Mouse (Mus musculus) CH12F3 (cell line): ENCODE data around the gene Parp3.

Source experiments
- in situ Hi-C: fragments of 300-500 bp; cut with MboI; formaldehyde crosslinking; loops from 2 replicates; pipeline ENCODE4 v1.14.3; 2020; ENCODE audit warnings: low sequenced_read_pairs

The Parp3 gene

DNA sequence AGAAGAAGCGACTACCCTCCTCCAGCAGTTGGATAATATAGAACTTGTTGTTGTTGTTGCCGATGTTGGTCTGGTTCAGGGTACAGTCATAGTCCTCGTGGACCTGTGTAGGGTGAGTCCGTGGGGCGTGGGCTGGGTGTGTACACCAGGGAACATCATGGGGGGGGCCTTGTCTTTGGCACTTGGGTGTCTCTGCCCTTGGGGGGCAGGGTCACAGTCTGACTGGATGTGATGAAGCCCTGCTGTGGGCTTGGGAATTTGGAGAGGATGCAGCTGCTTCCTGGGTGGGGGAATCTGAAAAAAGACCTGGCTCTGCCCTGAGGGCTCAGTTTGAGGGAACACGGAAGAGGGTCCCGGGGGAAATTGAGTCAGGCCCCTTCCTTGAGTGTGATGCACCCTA, 1.7 kb downstream of the Parp3 start:
- in situ Hi-C loops, result no loop called here

DNA sequence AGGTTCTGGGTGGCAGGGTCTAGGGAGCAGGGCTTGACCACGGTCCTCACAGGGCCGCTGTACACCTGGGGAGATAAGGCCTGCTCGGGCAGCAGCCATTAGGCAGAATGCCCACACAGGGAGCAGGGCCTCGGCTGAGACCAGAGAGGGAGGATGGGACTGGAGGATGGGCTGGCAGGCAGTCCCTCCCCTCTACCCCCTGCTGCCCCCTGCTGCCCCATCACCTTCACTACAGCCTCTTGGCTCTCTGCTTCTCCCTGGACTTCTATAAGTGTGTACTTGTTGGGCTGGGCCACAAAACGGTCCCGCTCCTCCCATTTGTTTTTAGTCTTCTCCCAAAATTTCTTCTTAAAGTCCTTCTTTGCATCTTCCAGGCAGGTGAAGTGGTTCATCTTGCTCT, 2.3 kb downstream of the Parp3 start:
- in situ Hi-C loops, result no loop called here

DNA sequence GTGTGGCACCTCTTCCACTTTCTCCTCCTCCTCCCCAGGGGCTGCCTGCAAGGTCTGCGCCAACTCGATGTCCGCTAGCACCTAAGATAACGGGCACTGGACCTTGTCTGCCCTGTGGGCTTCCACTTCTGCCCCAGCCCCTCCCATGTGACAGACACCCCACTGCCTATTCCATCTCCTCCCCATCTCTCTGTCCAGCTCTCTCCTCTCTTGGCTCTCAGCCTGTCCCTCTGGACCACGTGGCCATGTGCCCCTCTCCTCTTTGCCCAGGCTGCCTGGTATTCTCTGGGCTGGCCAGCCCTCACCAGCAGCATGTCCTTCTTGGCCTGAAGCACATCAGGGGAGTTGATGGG, 3.0 kb downstream of the Parp3 start:
- in situ Hi-C loops, result no loop called here

DNA sequence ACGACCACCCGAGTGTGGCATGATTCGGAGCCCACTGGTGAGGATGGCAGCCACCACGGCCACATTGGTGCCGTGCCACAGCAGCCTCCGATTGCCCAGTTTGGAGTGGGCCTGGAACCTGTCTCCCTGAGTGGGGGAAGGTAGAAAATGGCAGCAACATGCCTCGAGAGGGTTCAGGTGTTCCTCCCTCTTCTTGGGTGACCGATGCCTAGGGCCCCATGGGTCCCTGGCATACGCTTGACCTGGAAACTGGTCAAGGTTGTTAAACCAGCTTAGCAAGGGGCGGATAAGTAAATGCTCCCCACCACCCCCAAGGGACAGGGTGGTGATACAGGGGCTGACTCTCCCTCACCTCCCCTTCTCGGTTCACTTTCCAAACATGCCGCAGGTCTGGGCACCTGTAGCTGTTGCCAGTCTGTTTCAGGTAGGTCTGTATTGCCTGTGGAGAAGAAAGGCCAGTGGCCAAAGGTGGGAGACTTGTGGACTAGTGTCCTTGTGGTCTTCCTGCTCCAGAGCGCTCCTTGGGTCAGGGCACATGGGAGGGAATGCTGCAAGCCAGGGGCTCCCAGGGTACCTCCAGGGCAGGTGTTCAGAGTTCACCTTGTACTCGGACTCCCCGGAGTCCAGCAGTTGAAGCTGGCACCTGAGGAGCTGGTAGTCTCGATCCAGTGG, 3.5 kb downstream of the Parp3 start:
- in situ Hi-C loops, result no loop called here

DNA sequence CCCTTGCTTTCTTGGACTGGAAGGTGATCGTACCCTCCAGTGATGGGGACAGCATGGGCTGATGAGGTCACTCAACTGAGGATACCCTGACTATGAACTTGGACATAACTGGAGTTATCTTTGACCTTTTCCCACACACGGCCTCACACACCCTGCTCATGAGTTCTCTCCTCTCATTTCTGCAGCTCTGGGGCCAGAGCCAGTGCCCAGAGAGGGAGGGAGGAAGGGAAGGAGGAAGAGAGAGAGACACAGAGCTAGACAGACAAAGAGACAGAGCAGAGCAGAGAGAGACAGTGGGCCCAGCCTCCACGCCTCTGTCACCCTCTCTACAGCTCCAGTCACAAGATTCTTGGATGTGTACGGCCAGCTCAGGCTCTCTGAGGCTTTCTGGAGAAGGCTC, 4.4 kb downstream of the Parp3 start:
- in situ Hi-C loops, result no loop called here

DNA sequence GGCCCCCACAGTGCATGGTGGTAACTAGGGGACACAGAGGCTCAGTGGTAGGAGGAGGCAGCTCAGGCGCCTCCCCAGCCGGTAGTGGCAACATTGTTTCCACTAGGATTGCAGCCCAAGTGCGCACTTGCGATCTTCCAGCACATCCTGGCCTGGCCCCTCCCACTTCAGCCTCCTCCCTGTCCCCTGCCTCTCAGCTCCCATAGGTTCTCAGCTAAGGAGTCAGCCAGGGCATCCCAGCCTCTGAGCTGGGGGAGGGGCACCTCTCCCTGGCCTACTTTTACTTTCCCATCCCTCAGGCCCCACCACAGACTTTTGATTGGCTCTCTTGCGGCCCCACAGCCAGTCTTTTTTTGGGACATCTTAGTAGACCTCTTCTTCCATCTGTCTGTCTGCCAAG, 4.9 kb downstream of the Parp3 start:
- in situ Hi-C loops, result no loop called here

DNA sequence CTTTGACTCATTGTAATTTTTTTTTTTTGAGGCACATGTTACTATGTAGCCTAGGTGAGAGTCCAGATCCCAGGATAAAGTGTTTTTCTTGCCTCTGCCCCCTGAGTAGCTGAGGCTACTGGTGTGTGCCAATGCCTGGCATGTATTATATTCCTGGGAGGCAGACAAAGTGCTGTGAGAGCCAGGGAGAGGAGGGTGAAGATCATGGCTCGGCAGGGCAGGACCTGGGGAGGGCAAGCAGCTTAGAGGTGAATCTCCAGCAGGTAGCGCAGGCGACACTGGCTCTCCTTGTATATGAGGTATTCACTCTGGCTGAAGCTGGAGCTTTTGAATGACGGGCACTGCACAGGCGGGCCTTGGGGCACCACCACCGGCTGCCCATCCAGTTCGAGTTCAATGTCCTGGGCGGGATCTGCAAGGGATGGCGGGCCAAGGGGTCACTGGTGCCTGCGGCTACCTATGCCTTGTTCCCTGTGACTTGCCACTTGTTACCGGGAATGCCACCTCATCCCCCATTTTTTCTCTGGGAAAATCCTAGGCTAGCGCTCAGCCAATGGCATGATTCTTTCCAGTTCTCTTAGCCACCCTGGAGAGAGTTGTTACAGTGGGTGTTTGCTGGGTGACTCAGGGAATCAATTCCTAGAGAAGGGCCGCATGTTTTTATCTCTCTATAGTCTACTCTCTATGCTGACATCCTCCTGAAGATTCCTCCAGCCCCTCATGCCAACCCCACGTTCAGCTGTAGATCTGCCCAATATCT, 5.6 kb downstream of the Parp3 start:
- in situ Hi-C loops, result no loop called here

DNA sequence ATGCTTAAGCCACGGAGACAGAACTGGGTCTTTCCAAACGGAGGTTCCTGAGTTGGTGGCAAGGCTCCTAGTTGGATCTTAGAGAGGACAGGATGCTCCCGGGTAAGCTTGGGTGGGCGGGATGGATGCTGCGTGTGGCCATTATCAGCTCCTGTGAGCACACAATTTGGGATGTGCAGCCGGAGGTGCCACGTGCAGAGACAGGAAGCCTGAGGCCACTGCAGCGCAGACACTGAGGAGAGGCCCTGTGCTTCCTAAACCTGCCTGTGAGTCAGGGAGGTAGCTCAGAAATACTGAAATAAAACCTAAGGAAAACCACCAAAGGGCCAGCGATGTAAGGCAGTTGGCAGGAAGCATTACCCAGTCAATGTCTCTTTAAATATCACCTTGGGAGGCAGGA, 7.0 kb downstream of the Parp3 start:
- in situ Hi-C loops, result no loop called here

DNA sequence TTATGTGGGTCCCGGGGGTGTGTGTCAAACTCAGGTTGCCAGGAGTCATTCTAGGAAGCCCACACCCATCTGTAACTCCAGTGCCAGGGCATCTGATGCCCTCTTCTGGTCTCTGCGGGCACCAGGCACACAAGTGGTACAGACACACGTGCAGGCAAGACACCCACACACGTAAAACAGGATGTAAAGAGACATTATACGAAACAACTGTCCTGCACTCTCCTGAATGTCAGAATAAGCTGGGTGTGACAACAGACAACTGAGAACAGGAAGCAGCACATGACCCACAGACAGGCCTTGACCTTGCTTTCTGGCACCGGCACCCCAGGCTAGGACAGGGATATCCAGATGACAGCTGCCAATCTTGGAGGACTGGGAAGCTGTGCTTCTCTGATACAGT, 7.4 kb downstream of the Parp3 start:
- in situ Hi-C loops, result no loop called here

DNA sequence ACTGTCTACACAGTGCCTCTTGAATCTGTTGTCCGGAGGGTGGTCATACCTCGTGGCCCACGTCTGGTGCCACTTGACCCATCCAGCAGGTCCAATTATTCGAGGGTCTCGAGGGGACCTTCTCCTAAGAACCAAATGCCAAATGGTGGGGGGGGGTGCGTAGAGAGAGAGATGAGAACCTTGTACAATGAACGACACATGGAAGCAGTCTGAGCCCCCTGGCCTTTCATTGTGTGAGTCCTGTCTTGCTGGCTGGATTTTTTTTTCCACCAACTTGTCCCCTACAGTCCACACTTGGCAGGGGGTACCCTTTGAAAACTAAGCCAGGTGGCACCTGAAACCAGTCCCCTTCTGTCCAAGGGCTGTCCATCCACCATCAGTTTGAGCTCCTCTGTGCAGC, 9.0 kb downstream of the Parp3 start:
- in situ Hi-C loops, result no loop called here

DNA sequence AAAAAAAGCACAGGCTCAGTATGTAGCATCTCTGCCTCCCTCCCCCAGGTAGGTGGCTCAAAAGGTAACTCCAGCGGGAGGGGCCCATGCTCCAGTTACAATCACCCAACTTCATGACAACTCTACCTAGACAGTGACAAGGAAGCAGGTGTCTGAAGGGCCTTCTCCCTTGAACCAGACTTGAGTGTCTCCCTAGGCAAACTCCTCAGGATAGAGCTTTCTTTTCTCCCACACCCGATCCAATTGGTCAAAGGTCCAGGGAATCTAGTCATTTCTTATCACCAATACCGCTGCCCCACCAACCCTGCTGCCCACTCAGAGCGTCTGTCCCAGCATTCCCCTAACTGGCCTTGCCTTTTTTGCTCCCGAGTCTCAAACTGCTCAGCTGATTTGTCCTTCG, 10.0 kb downstream of the Parp3 start:
- in situ Hi-C loops, result no loop called here

DNA sequence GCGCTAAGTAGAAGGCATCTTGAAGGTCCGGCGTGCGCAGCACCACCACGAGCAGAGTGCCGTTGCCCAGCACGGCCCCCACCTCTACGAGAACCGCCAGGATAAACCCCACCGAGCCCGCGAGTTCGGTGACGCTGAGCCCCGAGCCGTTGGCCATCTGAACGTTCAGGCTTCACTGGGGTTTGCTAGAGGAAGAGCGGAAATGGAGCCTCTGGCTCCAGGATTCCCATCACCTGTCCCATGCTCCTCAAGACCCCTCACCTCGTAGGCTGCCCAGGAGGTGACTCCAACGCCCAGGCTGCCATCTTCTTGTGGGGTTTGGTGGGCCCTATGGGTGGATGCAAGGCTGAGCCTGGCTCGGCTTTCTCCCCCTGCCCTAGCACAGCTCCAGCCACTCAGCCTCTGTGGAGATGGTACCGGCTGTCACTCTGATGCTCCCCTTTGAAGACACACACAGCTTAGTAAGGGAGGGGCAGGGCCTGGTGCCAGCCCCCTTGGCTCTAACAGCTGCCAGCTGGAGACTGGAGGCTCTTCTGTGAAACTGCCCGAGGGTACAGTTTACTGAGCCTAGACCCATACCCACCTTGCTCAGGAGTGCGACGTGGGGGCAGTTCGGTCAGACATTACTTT, 11.1 kb downstream of the Parp3 start, which contains the start of gene Gpr62:
TSS of gene Gpr62 (minus strand) at position 368 of the 630 bp plus-strand sequence.
- in situ Hi-C loops, result no loop called here

DNA sequence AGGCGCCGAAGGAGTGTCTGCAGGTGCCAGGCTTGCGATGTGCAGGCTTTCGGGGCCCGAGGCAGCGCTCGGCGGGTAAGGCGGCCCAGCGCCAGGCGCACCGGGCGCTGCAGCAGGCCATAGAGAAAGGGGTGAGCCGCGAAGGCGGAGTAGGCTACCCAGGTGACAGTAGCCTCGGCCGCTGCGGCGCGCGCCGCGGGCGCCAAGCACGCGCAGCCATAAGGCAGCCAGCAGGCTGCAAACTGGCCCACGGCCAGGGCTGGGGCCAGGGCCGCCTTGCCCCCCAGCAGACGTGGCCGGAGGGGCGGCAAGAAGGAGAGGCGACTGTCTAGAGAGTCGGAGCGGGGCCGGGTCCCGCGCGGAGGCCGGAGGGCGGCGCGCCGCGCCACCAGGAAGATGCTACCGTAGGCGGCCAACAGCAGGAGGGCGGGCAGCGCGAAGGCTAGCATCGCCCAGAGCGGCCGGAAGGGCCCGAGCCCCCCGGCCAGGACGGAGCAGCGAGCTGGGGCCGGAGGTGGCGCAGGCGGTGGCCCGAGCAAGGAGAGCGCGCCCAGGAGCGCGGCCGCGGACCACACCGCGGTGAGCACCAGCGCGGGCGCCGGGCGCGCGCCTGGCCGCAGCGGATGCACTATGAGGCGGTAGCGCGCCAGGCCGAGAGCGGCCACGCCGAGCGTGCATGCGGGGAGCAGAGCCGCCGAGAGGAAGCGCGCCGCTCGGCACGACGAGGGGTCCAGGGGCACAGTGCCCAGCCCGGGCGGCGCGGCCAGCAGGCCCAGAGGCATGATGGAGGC, 11.8 kb downstream of the Parp3 start:
- in situ Hi-C loops, result no loop called here

DNA sequence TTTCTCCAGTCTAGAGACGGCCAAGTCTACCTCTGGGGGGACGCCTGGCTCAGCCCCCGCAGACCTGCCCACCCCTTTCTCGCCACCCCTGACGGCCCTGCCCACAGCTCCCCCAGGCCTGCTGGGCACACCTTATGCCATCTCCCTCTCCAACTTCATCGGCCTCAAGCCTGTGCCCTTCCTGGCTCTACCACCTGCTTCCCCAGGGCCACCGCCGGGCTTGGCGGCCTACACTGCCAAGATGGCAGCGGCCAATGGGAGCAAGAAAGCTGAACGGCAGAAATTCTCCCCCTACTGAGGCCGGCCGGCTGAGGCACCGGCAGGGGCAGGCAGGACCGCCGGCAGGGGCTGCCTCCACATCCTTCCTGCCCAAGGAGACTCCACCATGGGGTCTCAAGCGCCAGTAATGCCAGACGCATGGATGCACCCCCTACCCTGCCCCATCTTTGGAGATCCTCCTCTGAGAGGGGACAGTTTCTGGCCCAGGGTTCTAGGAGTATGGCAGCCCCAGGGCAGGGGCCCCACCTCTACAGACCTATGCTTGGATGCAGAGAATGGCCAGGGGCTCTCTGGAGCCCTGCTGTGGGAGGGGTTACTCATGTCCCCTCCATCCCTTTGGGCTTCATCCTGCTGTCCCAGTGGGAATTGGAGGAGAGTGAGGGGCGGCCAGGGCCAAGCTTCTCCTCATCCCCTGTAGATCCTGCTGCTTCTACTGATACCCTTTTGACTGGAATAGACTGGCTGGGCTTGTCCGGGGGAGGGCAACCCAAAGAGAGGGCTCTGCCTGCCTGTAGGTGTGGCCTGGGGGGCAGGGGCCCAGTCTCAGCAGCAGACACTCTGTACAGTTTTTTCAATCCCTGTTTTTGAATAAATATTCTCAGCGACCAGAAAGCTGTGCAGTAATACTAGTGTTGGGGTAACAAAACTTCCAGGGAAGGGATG, 13.4 kb downstream of the Parp3 start:
- in situ Hi-C loops, result no loop called here

DNA sequence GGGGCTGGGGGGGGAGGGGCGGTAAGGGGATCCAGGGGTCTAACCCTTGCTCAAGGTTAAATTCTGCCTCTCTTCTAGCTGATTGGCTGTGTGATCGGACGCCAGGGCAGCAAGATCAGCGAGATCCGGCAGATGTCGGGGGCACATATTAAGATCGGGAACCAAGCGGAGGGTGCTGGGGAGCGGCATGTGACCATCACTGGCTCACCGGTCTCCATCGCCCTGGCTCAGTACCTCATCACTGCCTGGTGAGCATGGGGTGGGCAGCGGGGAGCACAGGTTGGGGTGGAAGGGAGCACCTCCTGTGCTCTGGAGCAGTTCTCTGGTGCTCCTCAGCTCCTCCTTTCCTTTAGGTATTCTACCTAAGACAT, 14.3 kb downstream of the Parp3 start:
- in situ Hi-C loops, result no loop called here

DNA sequence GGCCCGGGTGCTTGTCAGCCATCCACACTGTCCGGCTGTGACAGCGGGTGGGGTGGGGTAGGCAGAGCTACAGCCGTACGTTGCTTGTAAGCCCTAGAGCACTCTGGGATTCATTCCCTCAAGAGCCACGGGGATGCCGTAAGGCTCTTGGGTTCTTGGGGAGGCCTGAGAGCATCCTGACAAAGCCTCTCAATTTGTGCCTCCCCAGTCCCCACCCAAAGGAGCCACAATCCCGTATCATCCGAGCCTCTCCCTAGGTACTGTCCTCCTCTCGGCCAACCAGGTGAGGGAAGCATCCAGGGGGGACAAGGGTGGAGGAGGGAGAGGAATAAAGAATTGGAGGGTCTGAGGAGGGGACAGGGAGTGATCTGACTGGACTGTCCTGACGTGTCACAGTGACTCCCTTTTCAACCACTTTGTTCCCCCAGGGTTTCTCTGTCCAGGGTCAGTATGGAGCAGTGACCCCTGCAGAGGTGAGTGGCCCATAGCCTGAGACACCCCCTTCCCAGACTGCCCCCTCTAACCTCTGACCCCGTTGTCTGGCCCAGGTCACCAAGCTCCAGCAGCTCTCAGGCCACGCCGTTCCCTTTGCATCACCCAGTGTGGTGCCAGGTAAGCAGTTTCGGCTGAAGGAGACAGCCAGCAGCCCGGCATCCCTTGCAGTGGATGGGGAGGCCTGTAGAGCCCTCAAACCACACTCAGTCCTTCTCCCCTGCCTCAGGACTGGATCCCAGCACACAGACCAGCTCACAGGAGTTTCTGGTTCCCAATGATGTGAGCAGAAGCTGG, 14.9 kb downstream of the Parp3 start:
- in situ Hi-C loops, result no loop called here

DNA sequence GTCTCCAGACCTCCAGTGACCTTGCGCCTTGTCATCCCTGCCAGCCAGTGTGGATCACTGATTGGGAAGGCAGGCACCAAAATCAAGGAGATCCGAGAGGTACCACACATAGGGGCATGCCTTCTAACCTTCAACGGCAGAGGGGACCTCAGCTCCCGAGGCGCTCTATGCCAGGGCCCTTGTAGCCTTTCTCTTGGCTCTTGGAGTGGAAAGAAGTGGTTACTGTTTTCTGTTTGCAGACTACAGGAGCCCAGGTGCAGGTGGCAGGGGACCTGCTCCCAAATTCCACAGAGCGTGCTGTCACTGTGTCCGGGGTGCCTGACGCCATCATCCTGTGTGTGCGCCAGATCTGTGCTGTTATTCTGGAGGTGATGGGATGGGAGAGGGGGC, 15.7 kb downstream of the Parp3 start:
- in situ Hi-C loops, result no loop called here

DNA sequence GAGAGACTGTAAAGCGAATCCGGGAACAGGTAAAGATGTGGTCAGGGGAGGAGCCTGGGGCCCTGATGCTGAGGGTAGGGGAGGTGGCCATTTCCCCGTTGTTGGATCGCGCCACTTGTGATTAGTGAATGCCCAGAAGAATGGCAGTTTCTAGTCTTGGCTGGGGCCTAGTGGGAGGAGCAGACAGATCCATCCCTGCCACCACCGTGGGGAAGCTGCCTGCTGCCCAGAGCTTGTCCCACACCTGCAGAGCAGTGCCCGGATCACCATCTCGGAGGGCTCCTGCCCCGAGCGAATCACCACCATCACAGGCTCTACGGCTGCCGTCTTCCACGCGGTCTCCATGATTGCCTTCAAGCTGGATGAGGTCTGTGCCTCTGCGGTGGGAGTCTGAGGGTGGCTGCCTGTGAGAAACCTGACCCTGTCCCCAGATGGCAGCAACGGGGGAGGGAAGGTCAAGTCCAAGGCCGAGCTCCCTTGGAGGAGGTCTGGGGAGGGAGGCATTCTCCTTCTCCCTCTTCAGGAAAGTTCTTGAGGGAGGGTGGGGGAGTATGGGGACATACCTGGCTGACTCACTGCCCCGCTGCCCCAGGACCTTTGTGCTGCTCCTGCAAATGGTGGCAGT, 16.2 kb downstream of the Parp3 start:
- in situ Hi-C loops, result no loop called here

DNA sequence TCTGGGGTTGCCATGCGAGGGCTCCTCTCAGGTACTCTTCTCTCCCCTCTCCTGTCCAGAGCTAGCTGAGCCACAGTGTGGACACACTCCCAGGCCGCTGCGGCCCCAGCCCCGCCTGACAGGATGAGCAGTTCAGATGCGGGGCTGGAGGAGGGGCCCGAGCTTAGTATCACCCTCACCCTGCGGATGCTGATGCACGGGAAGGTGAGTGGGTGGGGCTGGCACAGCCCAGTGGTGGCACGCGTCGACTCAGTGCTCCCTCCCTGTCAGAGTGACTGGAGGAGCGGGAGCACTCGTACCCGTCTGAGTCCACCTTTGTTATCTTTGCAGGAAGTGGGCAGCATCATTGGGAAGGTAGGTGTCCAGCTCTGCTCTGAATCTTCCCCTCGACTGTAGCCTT, 16.8 kb downstream of the Parp3 start:
- in situ Hi-C loops, result no loop called here
